Comparison of ENCODE assay signal across 9 mouse cellular contexts in genomic region chr16:37752876-37753275, GRCm38 (mm10). TPM values are rescaled to one million over a fixed set of nuclear protein-coding genes. Genes with fewer than 3 reads are reported as not detected.
A peak's percentile ranks its signal among the peaks of the same experiment; 100 is the strongest.
DNase-seq lines count a peak whose midpoint lies in the region; ATAC-seq lines count a peak whose summit lies in the region.
"Had no signal": no experiment of that assay in that cellular context is flagged by ENCODE, and none has a peak within 500 bp of the region (broad histone marks: within the 10 kb centered on the region; RNA-seq: fewer than 3 reads in every experiment).

No protein-coding gene starts in this region.

- H3K9me3 ChIP-seq in heart, embryonic 11.5 days (replicated peaks; ENCODE audit: control insufficient read depth, low read length), result no peaks in the 10 kb centered on the region
- H3K9me3 ChIP-seq in limb, embryonic 12.5 days, result no peaks in the 10 kb centered on the region
- H3K9me3 ChIP-seq: liver, embryonic 15.5 days had no signal

- H3K4me1 ChIP-seq in heart, embryonic 11.5 days (ENCODE audit: control insufficient read depth, insufficient read depth, low read length), result peaks cover 30% of the 10 kb centered on the region
- H3K4me1 ChIP-seq in limb, embryonic 12.5 days (replicated peaks), result peaks cover 8% of the 10 kb centered on the region; the same call in 1 of the 2 replicates

- no peak overlapping the region for H3K4me2 ChIP-seq in heart, embryonic 11.5 days
- no peak overlapping the region for H3K4me2 ChIP-seq in limb, embryonic 12.5 days
- H3K4me2 ChIP-seq: liver, embryonic 15.5 days had no signal

- H3K9ac ChIP-seq in heart, embryonic 11.5 days (ENCODE audit: low read depth, low read length), result no peak overlapping the region
- H3K9ac ChIP-seq in limb, embryonic 12.5 days (replicated peaks), result no peak overlapping the region
- H3K9ac ChIP-seq: liver, embryonic 15.5 days had no signal

- no peaks in the 10 kb centered on the region for H3K27me3 ChIP-seq in heart, embryonic 11.5 days (ENCODE audit: control insufficient read depth, insufficient read depth, low read length)
- no peaks in the 10 kb centered on the region for H3K27me3 ChIP-seq in limb, embryonic 12.5 days
- H3K27me3 ChIP-seq: liver, embryonic 15.5 days had no signal

- peak overlapping the region; percentile 86 for H3K27ac ChIP-seq in heart, embryonic 11.5 days (ENCODE audit: low read depth, low read length)
- H3K27ac ChIP-seq in limb, embryonic 12.5 days, result 0 out of 2 replicates have a peak overlapping the region, but pooled peaks have one; percentile 45
- H3K27ac ChIP-seq: liver, embryonic 15.5 days had no signal

- DNase-seq in urinary bladder, postnatal 14 days (ENCODE audit: low spot score), result peak; percentile 31
- DNase-seq in urinary bladder, postnatal 4 days (ENCODE audit: low spot score in 2 of 2), result no peak
- DNase-seq in cerebellum, adult 9-11 months, result no peak
- DNase-seq: right cerebral cortex, postnatal 25 days had no signal

- WGBS in heart, embryonic 11.5 days (ENCODE audit: insufficient replicate concordance), result 34% methylated on average over 2 of the region's 2 CpGs
- 40% methylated on average over 2 of the region's 2 CpGs for WGBS in limb, embryonic 12.5 days

- no peaks in the 10 kb centered on the region for H3K36me3 ChIP-seq in heart, embryonic 11.5 days (ENCODE audit: control insufficient read depth, insufficient read depth, low read length)
- H3K36me3 ChIP-seq in limb, embryonic 12.5 days, result no peaks in the 10 kb centered on the region
- H3K36me3 ChIP-seq: liver, embryonic 15.5 days had no signal

- no peak overlapping the region for H3K4me3 ChIP-seq in heart, embryonic 11.5 days (ENCODE audit: low read depth, low read length)
- no peak overlapping the region for H3K4me3 ChIP-seq in limb, embryonic 12.5 days (replicated peaks)
- H3K4me3 ChIP-seq: liver, embryonic 15.5 days had no signal

- no peak; the same call in 1 of the 2 replicates for ATAC-seq in heart, embryonic 11.5 days (replicated peaks; ENCODE audit: insufficient number of reproducible peaks, low FRiP score, low TSS enrichment)
- no peak for ATAC-seq in limb, embryonic 12.5 days (ENCODE audit: insufficient number of reproducible peaks, insufficient read depth, low FRiP score, low TSS enrichment, low read depth)
- no peak for ATAC-seq in CD4-positive, CD25-positive, alpha-beta regulatory T cell, adult 4 months
- no peak for ATAC-seq in cerebellum, adult (ENCODE audit: insufficient number of reproducible peaks, low FRiP score, low TSS enrichment)

RNA-seq across cellular contexts. Expression of gene Fstl1, which starts 23.8 kb away (rescaled TPM):
- 500 and 503 TPM in 2 replicates for polyA plus RNA-seq in heart, embryonic 11.5 days (2014; fragmentation: Nextera tagmentation; extraction: Ambion mirVana)
- polyA plus RNA-seq in limb, embryonic 12.5 days (2016; fragmentation: Nextera tagmentation; extraction: Ambion mirVana), result 385 and 432 TPM in 2 replicates
- polyA plus RNA-seq in CD4-positive, CD25-positive, alpha-beta regulatory T cell, adult 4 months (2017; shearing (Covaris generic)), result under 1 TPM; 0.27 to 0.36 TPM

Comparison
In these comparisons a context has a peak if more than half of its experiments do, and no peak if none do; other contexts are left out.
1. RNA of gene Fstl1, which starts 23.8 kb away (polyA plus RNA-seq): 500 to 503 TPM in heart, embryonic 11.5 days and 385 to 432 TPM in limb, embryonic 12.5 days; 0.27 to 0.36 TPM in CD4-positive, CD25-positive, alpha-beta regulatory T cell, adult 4 months; every median in the first group is over 100 times any median in the second.